Mouse (Mus musculus): ENCODE measurements at regions not wholly inside any gene's neighbourhood (a gene's known extent, or its start where the extent isn't known, plus 50 kb on each side); places are given as distances from the start of the nearest gene placed in this dataset.

DNA sequence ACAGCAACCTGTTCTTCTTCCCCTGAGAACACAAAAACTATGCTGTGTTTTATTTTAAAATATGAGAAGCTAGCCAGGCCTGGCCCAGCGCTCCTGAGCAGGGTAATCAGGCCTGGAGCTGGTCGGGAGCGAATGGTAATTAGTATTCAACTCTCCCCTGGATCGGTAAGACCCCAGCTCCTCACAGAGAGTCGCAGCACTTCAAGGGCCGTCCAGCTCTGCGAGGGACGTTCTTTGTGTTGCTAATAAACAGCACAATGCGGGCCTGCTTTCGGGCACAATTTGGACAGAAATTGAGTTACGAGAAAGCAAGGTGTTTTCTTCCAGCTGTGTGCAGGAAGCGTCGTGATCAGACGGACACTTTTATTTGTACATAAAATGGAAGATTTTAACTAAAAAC is 69.5 kb upstream of the Spaca7 start:
- DNase-seq: no peak

- no peak for DNase-seq
Observed at GRCm38 (mm10) chr8:12504240-12504639, 68.6 kb upstream of the Spaca7 start.

- no peak for DNase-seq
Observed at GRCm38 (mm10) chr8:12504777-12505176, 68.1 kb upstream of the Spaca7 start.

GRCm38 (mm10) chr8:12510233-12510632 is 62.6 kb upstream of the Spaca7 start:
- no peak for DNase-seq

DNA sequence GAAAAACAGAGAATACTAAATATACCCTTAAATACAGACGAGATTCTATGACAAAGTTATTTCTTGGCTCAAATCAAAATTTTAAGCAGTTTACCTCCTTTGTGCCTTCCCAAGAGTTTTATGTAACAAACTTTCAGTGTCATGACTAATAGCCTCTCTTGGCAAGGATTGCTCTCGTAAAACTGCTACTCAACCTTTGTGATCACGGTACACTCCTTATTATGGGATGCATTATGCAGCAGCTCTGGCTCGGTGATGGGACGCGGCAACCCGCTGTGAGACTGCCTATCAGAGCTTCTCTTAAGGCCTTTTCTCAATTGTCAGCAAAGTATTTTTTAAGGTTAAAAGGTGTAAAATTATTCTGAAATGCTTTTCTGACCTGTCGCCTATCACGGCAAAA is 59.8 kb upstream of the Spaca7 start:
- DNase-seq: no peak

DNA sequence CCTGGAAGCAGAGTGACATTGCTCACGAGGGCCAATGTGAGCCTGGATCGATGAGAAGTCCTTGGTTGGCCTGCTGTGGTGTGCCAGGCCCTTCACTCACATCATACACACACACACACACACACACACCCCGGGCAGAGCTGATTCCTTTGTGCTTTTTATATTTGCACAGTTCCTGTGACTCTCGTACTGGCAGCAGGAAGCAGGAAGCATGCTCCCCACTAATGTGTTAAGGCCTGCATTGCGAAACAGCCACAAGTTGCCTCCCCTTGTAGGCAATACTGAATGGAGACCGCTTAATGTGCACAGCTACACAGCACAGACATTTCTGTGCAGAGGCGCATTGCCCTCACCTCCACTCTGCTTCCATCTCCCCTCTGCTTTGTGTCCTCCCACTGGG is 58.7 kb upstream of the Spaca7 start:
- DNase-seq: no peak

- DNase-seq: no peak
Observed at GRCm38 (mm10) chr8:12521636-12522035, 51.2 kb upstream of the Spaca7 start.

All from gastrocnemius, postnatal 10 days (tissue).